Mouse (Mus musculus): Measurements from ENCODE around the gene Gm21312. TPM values are rescaled to one million over a fixed set of nuclear protein-coding genes. Genes with fewer than 3 reads are reported as not detected.
"Not testable (repeated sequence)": the region's sequence is repeated elsewhere in the genome, so short reads cannot be mapped to it uniquely, and the experiment has no call there.

Gene Gm21312
- not detected in 2 replicates for polyA plus RNA-seq (2011; ENCODE audit: insufficient read length, low read depth, missing spikeins)

DNA sequence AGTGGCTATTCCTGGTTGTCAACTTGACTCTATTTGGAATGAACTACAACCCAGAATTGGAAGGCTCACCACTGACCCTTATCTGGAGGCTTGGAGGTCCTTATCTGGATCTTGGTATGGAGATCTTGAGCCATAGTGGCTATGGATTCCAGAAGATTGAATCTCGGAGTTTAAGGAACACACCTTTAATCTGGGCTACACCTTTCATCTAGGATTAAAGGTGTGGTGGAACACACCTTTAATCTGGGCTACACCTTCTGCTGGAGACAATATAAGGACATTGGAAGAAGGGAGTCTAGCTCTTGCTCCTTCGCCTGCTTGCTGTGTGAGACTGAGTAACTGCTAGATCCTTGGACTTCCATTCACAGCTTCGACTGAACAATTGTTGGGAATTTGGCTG, at the start of gene Gm21312:
TSS of gene Gm21312 (plus strand) at position 301 of the 400 bp plus-strand sequence.
- H3K4me1 ChIP-seq (ENCODE audit: control insufficient read depth, insufficient read depth, low read length); H3K4me3 ChIP-seq (ENCODE audit: insufficient read depth, low read length); H3K27ac ChIP-seq (ENCODE audit: insufficient read depth, low read length): not testable (repeated sequence)

DNA sequence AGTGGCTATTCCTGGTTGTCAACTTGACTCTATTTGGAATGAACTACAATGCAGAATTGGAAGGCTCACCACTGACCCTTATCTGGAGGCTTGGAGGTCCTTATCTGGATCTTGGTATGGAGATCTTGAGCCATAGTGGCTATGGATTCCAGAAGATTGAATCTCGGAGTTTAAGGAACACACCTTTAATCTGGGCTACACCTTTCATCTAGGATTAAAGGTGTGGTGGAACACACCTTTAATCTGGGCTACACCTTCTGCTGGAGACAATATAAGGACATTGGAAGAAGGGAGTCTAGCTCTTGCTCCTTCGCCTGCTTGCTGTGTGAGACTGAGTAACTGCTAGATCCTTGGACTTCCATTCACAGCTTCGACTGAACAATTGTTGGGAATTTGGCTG, 34.1 kb upstream of the Gm21312 start, which contains the start of gene Gm21293:
TSS of gene Gm21293 (plus strand) at position 301 of the 400 bp plus-strand sequence.
- not testable (repeated sequence) for H3K27ac ChIP-seq (ENCODE audit: insufficient read depth, low read length); H3K4me1 ChIP-seq (ENCODE audit: control insufficient read depth, insufficient read depth, low read length); H3K4me3 ChIP-seq (ENCODE audit: insufficient read depth, low read length)

DNA sequence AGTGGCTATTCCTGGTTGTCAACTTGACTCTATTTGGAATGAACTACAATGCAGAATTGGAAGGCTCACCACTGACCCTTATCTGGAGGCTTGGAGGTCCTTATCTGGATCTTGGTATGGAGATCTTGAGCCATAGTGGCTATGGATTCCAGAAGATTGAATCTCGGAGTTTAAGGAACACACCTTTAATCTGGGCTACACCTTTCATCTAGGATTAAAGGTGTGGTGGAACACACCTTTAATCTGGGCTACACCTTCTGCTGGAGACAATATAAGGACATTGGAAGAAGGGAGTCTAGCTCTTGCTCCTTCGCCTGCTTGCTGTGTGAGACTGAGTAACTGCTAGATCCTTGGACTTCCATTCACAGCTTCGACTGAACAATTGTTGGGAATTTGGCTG, 25.6 kb upstream of the Gm21312 start, which contains the start of gene Gm6763:
TSS of gene Gm6763 (plus strand) at position 301 of the 400 bp plus-strand sequence.
- not testable (repeated sequence) for H3K4me3 ChIP-seq (ENCODE audit: insufficient read depth, low read length); H3K27ac ChIP-seq (ENCODE audit: insufficient read depth, low read length); H3K4me1 ChIP-seq (ENCODE audit: control insufficient read depth, insufficient read depth, low read length)

DNA sequence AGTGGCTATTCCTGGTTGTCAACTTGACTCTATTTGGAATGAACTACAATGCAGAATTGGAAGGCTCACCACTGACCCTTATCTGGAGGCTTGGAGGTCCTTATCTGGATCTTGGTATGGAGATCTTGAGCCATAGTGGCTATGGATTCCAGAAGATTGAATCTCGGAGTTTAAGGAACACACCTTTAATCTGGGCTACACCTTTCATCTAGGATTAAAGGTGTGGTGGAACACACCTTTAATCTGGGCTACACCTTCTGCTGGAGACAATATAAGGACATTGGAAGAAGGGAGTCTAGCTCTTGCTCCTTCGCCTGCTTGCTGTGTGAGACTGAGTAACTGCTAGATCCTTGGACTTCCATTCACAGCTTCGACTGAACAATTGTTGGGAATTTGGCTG, 17.1 kb upstream of the Gm21312 start, which contains the start of gene Gm8764:
TSS of gene Gm8764 (plus strand) at position 301 of the 400 bp plus-strand sequence.
- H3K4me1 ChIP-seq (ENCODE audit: control insufficient read depth, insufficient read depth, low read length); H3K4me3 ChIP-seq (ENCODE audit: insufficient read depth, low read length); H3K27ac ChIP-seq (ENCODE audit: insufficient read depth, low read length): not testable (repeated sequence)

DNA sequence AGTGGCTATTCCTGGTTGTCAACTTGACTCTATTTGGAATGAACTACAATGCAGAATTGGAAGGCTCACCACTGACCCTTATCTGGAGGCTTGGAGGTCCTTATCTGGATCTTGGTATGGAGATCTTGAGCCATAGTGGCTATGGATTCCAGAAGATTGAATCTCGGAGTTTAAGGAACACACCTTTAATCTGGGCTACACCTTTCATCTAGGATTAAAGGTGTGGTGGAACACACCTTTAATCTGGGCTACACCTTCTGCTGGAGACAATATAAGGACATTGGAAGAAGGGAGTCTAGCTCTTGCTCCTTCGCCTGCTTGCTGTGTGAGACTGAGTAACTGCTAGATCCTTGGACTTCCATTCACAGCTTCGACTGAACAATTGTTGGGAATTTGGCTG, 8.6 kb upstream of the Gm21312 start, which contains the start of gene Gm21304:
TSS of gene Gm21304 (plus strand) at position 301 of the 400 bp plus-strand sequence.
- H3K27ac ChIP-seq (ENCODE audit: insufficient read depth, low read length); H3K4me1 ChIP-seq (ENCODE audit: control insufficient read depth, insufficient read depth, low read length); H3K4me3 ChIP-seq (ENCODE audit: insufficient read depth, low read length): not testable (repeated sequence)

DNA sequence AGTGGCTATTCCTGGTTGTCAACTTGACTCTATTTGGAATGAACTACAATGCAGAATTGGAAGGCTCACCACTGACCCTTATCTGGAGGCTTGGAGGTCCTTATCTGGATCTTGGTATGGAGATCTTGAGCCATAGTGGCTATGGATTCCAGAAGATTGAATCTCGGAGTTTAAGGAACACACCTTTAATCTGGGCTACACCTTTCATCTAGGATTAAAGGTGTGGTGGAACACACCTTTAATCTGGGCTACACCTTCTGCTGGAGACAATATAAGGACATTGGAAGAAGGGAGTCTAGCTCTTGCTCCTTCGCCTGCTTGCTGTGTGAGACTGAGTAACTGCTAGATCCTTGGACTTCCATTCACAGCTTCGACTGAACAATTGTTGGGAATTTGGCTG, 8.4 kb downstream of the Gm21312 start, which contains the start of gene Gm20765:
TSS of gene Gm20765 (plus strand) at position 301 of the 400 bp plus-strand sequence.
- H3K4me3 ChIP-seq (ENCODE audit: insufficient read depth, low read length); H3K4me1 ChIP-seq (ENCODE audit: control insufficient read depth, insufficient read depth, low read length); H3K27ac ChIP-seq (ENCODE audit: insufficient read depth, low read length): not testable (repeated sequence)

DNA sequence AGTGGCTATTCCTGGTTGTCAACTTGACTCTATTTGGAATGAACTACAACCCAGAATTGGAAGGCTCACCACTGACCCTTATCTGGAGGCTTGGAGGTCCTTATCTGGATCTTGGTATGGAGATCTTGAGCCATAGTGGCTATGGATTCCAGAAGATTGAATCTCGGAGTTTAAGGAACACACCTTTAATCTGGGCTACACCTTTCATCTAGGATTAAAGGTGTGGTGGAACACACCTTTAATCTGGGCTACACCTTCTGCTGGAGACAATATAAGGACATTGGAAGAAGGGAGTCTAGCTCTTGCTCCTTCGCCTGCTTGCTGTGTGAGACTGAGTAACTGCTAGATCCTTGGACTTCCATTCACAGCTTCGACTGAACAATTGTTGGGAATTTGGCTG, 16.9 kb downstream of the Gm21312 start, which contains the start of gene Gm4340:
TSS of gene Gm4340 (plus strand) at position 301 of the 400 bp plus-strand sequence.
- H3K4me3 ChIP-seq (ENCODE audit: insufficient read depth, low read length); H3K27ac ChIP-seq (ENCODE audit: insufficient read depth, low read length); H3K4me1 ChIP-seq (ENCODE audit: control insufficient read depth, insufficient read depth, low read length): not testable (repeated sequence)

DNA sequence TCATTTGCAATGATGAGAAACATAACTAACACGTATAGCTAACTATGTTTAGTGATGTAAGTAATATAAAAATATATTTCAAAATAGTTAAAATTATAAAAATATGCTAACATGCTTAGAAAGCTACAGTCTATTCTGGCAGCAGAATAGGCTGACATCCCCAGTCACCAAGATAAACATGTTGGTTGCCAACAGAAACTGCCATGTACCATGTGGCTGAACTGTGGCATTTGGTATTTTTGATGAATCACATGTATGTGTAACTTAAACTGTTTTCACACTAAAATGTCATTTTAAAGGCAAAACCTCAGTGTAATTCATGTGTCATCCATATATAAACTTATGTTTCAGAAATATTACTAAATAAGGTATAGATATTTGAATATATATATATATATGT, 32.8 kb downstream of the Gm21312 start:
- Histone ChIP-seq H3K4me3 (ENCODE audit: insufficient read depth, low read length) (no peak overlapping the region), H3K27ac (ENCODE audit: insufficient read depth, low read length) (no peak overlapping the region), H3K4me1 (ENCODE audit: control insufficient read depth, insufficient read depth, low read length) (no peaks in the 10 kb centered on the region)
- TF ChIP-seq POLR2A (IDR thresholded peaks at IDR 0.05; ENCODE audit: low read depth, low read length): no peak
- TF ChIP-seq CTCF (IDR thresholded peaks at IDR 0.05; ENCODE audit: borderline replicate concordance, insufficient read depth, low read length): no peak

DNA sequence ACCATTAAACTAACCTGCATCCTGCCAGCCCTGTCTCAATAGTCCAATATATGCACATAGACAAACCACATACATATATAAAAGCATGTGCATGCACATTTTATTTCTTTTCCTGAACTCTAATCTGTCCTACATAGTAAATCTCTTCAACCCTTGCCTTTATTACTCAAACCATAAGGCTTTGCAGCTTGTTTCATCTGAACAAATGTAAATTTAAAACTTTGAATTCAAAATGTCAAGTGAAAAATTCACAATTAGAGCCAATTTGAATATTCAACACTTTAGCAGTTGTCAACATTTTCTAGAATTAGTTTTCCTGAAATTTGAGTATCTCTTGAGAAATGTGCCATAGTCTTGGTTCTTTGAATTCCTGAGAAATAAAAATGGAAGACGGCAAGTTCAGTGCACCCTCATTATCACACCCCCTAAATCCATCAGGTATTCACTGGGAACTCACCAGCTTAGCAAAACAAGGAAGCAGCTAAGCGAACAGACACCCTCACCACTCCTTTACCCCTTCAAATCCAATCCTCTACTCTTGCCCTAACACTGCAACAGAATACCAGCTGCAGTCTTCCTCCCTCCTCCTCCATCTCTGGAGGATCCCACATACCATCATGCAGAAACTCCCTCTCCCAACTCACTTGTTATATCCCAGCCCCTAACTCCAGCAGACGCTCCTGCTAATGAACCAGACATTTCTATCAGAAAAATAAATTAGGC, 33.6 kb downstream of the Gm21312 start:
- Histone ChIP-seq H3K4me3 (ENCODE audit: insufficient read depth, low read length) (no peak overlapping the region), H3K27ac (ENCODE audit: insufficient read depth, low read length) (no peak overlapping the region), H3K4me1 (ENCODE audit: control insufficient read depth, insufficient read depth, low read length) (no peaks in the 10 kb centered on the region)
- TF ChIP-seq POLR2A (IDR thresholded peaks at IDR 0.05; ENCODE audit: low read depth, low read length) (no peak), CTCF (IDR thresholded peaks at IDR 0.05; ENCODE audit: borderline replicate concordance, insufficient read depth, low read length) (no peak)

DNA sequence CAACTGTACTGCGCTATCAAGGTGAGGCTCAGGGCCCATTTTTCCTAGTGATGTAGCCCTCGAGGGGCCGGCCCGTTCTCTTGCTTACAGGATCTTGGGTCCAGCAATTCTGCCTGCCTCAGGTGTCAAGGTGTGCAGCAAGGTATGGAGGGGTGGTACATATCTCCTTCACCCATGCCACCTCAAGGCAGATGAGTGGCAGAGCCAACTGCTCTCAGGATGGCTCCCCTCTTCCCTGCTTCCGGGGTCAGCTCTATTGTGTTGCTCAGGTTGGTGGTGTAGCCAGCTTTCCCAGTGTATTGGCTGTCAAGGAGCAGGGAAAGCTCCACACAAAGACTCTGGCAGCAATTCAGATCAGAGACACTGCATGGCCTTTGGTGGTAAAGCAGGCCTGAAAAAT, 37.7 kb downstream of the Gm21312 start:
- no peaks in the 10 kb centered on the region for H3K4me1 ChIP-seq (ENCODE audit: control insufficient read depth, insufficient read depth, low read length)
- H3K4me3 ChIP-seq (ENCODE audit: insufficient read depth, low read length): no peak overlapping the region
- no peak overlapping the region for H3K27ac ChIP-seq (ENCODE audit: insufficient read depth, low read length)
- TF ChIP-seq CTCF (IDR thresholded peaks at IDR 0.05; ENCODE audit: borderline replicate concordance, insufficient read depth, low read length): no peak
- no peak for TF ChIP-seq POLR2A (IDR thresholded peaks at IDR 0.05; ENCODE audit: low read depth, low read length)

DNA sequence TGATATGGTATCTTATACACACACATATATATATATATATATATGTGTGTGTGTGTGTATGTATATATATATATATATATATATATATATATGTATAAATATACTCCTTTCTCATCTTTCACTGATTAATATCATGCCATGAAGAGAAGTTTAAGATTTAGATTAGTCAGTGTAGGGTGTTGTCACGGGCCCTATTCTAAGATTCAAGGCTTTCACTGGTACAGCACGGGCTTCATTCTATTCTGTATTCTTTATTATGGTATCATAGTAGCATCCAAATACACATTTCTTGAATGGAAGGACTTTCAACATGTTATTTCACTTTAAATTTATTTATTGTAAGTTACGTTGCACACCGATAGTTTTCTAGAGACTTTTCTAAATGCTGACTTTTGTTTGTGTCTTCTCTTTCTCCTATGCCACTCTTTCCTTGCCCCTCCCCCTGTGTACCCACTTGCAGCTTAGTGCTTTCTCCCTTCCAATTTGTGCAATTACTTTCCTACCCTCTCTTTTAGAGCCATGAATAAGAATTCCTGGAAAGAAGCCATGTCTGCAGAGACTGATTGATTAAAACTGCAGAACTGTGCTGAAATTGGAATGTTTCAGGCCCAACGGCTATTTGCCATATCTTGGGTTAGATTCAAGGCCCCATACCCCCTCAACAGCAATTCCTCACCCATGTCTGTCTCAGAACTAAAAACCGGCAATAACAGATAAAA, 43.6 kb downstream of the Gm21312 start:
- Histone ChIP-seq H3K4me3 (ENCODE audit: insufficient read depth, low read length) (no peak overlapping the region), H3K27ac (ENCODE audit: insufficient read depth, low read length) (no peak overlapping the region), H3K4me1 (ENCODE audit: control insufficient read depth, insufficient read depth, low read length) (no peaks in the 10 kb centered on the region)
- TF ChIP-seq POLR2A (IDR thresholded peaks at IDR 0.05; ENCODE audit: low read depth, low read length): no peak
- no peak for TF ChIP-seq CTCF (IDR thresholded peaks at IDR 0.05; ENCODE audit: borderline replicate concordance, insufficient read depth, low read length)

Other genes starting within 250 kb of the Gm21312 start
- gene Gm21293, start 34.0 kb upstream of the Gm21312 start, polyA plus RNA-seq (2011; ENCODE audit: insufficient read length, low read depth, missing spikeins): not detected in 2 replicates
- gene Gm6763, start 25.5 kb upstream of the Gm21312 start, polyA plus RNA-seq (2011; ENCODE audit: insufficient read length, low read depth, missing spikeins): not detected in 2 replicates
- not detected in 2 replicates for gene Gm8764, start 17.0 kb upstream of the Gm21312 start, polyA plus RNA-seq (2011; ENCODE audit: insufficient read length, low read depth, missing spikeins)
- gene Gm21304, start 8.5 kb upstream of the Gm21312 start, polyA plus RNA-seq (2011; ENCODE audit: insufficient read length, low read depth, missing spikeins): not detected in 2 replicates
- gene Gm20765, start 8.5 kb downstream of the Gm21312 start, polyA plus RNA-seq (2011; ENCODE audit: insufficient read length, low read depth, missing spikeins): not detected in 2 replicates
- not detected in 2 replicates for gene Gm4340, start 17.0 kb downstream of the Gm21312 start, polyA plus RNA-seq (2011; ENCODE audit: insufficient read length, low read depth, missing spikeins)

Data from embryonic fibroblast, embryonic 13.5 days (primary cell).